Mouse (Mus musculus): ENCODE measurements around the gene Commd4. TPM values are rescaled to one million over a fixed set of nuclear protein-coding genes. Genes with fewer than 3 reads are reported as not detected.
A peak's percentile ranks its signal among the peaks of the same experiment; 100 is the strongest.
"Not testable (repeated sequence)": the region's sequence is repeated elsewhere in the genome, so short reads cannot be mapped to it uniquely, and the experiment has no call there.

Commd4 gene
- 181 and 201 TPM in 2 replicates for polyA plus RNA-seq (2015; fragmentation: Nextera tagmentation; extraction: Ambion mirVana)

DNA sequence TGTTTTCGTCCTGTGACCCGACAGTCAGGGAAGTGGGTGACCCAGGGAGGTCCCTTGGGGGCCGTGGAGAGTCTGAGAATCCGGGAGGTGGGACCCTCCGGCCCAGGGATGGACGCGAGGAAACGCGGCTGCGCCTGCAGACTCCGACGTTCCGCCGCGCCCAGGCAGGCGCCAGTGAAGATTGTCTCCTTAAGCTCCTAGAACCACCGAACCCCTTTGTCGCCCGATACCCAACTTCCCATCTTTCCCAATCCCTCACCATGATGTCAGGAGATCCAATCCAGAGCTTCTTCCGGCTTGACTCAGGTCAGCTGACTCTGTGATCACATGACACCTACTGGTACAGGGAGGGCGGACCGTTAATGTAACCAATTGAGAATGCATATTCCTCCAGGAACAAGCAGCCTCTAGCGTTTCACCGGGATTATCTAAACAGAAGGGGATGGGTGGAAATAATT is at the start of gene Commd4:
Gene Commd4 (minus strand): TSS at position 319 of the 458 bp plus-strand sequence.
- DNase-seq (ENCODE audit: low spot score), result peak; percentile 88

DNA sequence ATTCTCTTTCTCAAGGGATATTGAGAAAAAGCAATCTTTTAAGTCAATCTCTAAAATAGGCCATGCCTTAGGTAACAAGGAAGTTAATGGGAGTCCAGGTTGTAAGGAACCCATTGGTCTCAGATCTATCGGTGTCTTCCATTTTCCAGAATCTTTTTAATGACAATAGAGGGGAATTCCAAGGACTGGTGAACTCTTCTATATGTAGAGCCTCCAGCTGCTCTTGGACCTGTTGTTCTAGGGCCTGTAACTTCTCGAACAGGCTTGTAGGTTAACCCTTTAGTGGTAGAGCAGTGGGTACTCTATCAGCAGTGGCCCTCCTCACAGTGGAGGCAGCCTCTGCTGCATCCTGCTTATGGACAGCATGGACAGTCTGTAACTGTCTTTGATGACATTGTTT is 48.8 kb upstream of the Commd4 start:
- DNase-seq (ENCODE audit: low spot score), result no peak

DNA sequence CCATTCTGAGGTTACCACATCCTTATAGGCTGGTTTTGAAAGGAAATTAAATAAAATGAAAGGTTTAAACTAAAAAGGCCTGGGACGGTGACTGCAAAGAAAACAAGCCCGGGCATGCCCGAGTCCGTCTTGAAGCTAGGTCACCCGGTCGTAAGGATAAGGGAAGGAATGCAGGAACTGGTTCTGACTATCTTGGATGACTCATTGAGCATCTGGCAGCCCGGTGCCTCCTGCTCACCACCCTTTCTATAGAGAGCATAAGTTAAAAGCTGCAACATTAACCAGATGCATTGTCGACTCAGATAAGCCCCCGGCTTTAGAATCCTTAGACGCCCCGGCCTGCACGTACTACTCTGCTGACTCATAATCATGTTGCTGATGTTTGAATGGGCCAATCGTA is 45.4 kb upstream of the Commd4 start:
- not testable (repeated sequence) for DNase-seq (ENCODE audit: low spot score)

DNA sequence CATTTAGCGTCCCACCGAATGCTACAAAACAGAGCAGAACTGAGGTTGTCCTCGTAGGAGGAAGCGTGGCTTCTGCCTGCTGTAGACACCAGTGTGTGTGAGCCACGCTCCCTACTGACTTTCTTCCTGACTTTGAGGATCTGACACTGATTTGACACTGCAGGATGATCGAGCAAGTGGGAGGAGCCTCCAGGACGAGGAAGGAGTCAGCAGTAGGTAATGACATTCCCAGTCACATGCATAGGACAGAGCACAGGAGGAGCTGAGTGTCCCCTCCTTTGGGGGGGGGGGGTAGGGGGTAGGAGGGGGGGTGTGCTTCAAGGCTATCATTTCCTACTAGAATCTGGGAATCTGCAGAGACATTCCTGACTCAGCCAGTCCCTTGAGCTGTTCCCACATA is 44.9 kb upstream of the Commd4 start:
- no peak for DNase-seq (ENCODE audit: low spot score)

DNA sequence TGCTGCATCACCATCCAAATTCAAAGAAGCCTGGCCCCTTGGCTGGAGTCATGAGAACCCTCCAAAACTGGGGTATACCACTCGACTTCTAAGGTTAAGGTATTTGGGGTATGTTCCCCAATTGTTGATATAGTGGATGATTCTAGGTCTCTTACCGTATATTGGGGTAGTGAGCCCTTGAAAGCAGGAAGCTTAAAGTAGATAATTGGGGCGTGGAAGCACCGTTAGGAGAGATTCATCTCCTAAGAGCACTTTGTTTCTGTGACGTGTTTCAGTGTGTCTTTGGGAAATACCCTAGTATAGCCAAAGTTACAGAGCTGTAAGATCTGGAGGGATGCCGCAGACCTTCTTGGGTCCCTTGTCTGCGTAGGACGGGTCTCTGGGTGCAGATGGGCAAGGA is 39.3 kb upstream of the Commd4 start:
- no peak for DNase-seq (ENCODE audit: low spot score)

DNA sequence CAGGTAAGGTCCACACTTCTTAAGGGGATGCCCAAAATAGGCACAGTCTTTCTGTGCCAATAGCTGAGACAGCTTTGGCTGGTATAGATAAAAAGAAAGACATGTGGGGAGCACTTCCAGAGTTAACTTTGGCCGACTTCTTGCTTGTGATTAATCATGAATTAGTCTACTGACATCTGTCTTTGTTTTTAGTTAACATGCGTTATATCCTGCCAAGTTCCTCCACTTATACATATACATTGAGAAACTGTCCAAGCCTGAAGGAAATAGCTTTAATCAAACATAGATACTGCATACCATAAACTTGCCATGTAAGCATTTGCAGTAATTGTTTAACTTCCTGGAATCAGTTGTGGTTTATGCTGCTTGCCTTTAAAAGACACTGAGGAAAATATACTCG is 38.6 kb upstream of the Commd4 start:
- DNase-seq (ENCODE audit: low spot score), result no peak

DNA sequence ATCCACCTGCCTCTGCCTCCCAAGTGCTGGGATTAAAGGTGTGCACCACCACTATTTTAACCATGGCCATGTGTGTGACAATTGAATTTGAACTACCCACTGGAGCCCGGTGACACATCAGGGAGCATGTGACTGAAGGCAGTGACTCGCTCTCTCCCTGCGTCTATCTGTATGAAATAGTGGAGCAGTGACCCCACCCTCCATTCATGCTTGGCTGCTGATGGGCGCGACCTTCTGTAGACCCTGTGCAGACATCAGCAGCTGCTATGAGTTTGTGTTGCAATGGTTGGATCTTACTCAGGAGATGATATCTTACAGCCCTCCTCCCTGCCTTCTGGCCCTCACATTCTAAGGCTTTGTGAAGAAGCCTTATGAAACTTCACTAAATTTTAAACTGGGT is 10.3 kb upstream of the Commd4 start:
- DNase-seq (ENCODE audit: low spot score), result no peak

DNA sequence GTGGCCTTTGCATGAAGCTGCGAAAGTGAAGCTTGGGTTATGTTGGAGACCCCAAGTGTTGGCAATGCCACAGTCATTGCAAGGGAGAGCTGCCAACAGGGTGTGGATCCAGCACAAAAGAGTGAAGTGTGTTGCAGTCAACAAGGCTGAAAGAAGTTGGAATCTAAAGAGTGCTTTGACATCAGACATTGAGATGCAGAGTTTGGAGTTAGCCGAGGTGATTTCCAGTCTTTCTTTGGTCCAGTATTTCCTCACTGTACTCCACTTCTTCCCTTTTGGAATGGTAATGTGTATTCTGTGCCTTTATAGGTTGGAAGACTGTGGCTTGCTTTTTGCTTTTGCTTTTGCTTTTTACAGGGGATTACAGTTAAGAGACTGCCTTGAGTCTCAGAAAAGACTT is 8.0 kb upstream of the Commd4 start:
- no peak for DNase-seq (ENCODE audit: low spot score)

DNA sequence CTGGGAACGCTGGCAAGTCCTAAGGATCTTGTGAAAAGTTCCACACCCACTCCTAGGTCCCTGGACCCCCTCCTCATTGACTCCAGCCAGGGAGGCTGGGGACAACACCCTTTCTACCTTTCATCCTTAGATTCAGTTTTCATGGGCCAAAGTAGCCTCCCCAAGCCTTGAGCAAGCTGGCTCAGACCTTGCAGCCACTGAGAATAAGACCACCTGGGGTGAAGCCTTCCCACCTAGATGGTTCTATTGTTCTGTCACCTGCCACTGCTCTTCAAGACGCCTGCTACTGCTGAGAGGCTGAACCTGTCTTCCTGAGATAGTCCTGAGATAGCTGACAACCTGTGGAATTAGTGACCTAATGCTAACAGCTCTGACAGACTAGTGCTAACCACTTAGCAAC is 5.0 kb upstream of the Commd4 start:
- no peak for DNase-seq (ENCODE audit: low spot score)

DNA sequence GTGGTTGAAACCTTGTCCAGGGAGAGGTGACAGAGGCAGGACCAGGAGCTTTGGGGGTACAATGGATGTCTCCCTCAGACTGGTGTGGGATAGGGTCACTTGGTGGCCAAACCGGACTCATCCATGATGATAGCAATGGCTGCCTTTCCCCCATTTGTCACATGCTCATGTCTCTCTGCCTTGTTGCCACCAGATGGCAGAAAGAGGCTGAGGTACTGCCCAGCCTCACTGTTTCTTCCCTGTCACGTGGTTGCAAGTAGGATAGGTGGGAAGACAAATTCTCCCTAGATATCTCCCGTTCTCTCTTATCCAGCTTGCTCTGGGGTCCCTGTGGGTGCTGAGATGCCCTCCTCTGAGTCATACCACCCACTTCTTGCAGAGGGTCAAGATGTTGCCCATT is 4.4 kb upstream of the Commd4 start:
- no peak for DNase-seq (ENCODE audit: low spot score)

DNA sequence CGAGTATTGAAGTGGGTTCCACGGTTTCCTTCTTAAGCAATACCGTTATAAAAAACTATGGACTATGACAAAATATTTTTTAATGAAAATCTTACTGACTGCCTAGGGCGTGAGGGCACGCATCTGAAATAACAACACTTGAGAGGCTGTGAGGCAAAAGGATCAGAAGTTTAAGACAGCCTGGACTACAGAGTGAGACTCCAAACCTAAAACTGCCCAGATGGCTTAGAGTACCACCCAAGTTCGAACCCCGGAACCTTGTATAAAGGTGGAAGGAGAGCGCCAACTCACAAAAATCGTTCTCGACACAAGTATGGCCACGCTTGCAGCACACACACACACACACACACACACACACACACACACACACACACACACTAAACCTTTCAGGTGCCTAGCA is 375 bp upstream of the Commd4 start:
- DNase-seq (ENCODE audit: low spot score), result no peak

DNA sequence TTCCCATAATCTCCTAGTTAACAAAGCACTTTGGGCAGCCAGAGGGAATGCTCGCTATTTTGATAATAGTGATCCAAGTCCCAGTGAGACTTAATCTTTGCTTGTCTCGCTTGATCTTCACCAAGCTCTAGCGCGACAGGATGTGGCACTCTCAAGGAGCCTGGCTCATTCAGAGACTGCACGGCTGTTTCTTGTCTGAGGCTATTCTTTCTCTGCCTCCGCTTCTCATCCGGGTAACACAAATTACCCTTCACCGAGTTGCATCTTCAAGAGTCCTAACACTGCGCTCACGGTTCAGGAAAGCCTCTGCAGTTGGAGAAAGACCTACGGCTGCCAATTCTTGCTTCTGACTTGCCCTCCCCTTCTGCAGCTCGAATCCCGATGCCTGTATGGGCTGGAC is 632 bp downstream of the Commd4 start:
- DNase-seq (ENCODE audit: low spot score), result peak; percentile 74

DNA sequence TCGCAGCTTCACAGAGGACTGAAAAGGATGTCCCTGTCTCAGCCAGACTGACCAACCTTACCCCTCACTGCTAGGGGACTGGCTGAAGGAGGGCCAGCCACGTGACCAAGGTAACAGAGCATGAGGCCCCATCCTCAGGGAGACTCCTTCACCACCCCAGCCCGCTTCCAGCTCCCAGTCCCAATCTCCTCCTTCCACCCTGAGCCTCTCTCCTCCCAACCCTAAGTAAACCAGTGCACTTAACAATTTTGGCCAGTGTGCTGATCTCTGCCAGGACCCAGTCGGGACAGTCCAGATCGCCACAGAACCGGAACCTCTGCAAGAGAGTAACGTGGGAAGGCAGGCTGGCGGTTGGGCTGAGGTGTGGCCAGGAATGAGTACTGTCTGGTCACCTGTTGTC is 1.3 kb downstream of the Commd4 start:
- DNase-seq (ENCODE audit: low spot score), result no peak

DNA sequence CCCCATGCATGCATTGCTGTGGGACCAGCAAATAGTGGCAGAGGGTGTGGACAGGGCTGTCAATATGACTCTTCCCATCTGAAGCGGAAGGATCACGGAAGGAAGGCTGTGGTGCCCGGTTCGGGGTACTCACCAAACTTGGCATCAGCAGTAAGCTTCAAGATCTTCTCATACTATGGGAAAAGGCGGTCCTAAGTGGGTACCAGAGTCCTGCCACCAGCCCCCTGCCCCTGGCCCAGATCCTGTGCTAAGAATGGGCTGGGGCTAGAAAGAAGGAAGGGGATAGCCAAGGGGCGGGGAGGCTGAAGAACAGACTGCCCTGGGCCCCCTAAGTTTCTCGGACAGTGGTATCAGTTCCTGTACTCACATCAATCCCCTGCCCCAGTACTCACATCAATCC is 1.7 kb downstream of the Commd4 start:
- DNase-seq (ENCODE audit: low spot score), result no peak

DNA sequence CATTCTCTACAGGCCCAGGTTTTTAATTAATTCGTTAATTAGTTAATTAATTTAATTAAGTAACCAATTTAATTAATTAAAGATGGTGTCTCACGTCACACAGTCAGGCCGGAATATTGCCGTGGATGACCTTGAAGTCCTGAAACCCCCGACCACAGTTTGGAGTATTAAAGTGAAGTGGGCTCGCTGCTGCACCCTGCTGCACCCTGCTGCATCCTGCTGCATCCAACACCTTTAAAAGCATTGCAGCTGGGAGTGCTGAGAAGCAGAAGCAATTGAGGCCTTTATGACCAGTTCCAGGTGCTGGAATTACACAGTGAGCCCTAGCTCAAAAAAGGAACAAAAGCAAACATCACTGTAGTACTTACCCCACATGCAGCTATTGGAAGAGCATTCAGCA is 5.8 kb downstream of the Commd4 start:
- no peak for DNase-seq (ENCODE audit: low spot score)

DNA sequence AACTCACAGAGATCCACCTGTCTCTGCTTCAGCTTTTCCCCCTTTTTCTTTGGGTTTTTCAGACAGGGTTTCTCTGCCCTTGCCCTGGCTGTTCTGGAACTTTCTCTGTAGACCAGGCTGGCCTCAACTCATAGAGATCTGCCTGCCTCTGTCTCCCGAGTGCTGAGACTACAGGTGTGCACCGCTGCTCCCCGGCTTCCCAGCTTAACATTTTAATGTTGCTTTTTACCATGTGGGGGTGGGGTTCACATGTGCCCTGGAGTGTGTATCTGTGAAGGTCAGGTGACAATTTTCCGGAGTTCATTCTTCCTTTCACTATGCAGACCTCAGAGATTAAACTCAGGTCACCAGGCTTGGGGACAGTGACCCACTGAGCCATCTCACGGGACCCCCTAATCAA is 7.9 kb downstream of the Commd4 start:
- no peak for DNase-seq (ENCODE audit: low spot score)

DNA sequence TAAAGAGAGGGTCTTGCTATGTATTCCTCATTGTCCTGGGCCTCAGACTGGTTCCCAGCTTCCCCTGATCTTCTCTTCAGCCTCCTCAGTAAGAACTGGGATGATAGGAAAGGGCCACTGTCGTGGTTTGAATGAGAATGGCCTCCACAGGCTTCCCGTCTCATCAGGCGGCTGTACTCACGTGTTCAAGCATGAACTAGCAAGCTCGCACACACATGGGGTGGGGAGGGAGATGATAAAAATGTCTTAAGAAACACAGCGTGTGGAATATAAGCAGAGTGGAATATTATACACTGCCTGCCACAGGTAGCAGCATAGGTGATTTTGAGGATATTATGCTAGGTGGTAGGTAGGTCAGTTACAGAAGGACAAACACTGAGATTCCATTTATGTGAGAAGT is 9.1 kb downstream of the Commd4 start:
- DNase-seq (ENCODE audit: low spot score), result peak; percentile 12

DNA sequence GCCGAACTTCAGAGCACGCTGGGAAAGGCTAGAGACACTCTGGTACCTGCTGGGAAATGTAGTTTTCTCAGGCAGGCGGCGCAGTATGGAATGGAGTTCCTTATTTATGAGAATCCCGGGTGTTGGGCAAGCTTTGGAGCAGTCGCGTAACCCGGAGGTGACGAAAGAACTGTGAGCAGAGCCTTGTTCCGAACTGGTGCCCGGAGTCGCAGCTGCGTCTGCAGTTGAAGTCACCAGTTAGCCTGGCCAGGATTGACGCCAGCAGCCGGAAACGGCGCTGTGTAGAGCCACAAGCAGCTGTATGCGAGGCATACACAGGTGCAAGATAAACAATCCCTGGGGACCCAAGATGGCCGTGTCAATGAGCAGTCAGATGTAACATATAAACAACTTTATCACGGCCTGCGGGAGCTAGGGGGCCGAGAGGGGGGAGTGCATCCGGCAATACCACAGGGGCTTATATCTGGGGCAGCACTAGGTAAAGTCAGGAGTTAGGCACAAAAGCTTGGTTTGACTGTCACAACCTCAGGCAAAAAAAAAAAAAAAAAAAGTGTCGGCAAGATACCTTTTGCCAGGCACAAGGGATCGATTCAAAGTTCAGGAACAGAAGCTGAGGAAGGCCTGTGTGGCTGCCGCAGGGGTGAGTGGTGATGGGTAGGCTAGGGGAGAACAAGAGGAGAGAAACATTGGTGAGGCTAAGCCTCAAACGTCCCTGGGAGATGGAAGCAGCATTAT is 9.8 kb downstream of the Commd4 start, which contains the start of gene Neil1:
Gene Neil1 (minus strand): TSS at position 162 of the 735 bp plus-strand sequence.
- peak; percentile 94 for DNase-seq (ENCODE audit: low spot score)

DNA sequence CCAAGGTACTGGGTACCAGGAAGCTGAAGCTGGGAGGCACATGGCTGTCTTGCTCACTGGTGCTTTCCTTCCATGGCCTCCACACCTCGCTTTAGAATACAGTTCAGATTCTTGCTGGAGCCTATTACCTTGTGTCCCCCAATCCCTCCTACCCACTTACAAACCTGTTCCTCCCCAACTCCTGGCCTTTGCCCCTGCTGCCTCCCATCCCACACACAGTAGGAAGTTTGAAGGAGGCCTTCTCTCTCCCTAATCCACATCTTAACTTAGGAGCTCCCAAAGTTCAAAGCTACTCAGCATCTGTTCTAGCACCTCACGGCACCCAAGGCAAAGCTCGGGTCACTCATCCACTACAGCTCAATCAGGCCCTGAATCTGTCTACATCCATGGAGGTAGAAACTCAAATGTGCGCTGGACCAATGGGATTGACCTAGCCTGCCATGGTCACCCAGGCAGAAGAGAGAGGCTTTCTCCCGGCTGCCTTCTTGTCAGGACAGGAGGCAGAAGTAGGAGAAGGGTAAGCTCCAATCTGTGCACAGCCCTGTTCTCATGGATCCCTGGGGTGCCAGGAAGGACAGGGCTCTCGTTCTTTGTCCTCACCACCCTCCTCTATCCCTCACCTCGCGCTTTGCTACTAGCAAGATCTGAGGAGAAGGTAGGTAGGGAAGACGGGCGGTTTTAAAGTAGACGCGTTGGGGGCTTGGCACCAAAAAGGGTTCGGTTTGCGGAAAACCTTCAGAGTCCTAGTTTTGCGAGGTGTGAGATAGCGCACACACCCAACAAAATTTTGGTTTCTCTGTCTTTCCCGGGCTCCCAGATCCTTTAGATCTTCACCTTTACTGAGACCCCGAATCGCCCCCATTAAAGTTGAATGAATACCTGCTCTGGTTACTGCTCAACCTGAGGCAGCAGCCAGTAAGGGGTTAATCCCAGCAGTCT is 10.7 kb downstream of the Commd4 start:
- no peak for DNase-seq (ENCODE audit: low spot score)

DNA sequence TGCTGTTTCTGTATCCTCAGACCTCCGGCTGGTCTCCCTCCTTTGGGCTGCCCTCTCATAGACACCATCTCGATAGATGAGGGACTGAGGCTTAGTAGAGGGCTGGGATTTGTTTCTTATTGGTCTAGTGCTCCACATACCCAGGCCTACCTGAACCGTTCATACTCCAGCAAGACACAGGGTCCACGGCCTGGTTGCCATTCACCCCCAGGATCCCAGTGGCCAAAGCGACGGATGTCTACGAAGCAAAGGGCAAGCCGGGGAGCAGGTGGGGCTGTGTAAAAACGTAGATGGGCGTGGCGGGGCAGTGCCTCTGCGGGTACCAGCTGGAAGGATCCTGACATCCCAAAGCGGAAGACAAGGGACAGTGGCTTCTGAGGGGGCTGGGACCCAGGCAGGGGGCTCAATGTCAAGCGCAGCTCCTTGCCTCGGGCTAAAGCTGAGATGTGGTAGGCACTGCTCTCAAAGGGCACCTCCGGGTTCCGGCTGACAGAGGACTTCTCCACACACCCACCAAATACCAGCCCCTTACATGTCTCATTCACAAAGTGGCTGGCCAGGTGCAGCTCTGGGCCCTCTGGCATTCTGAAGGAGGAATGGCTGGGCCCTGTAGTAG is 11.6 kb downstream of the Commd4 start:
- DNase-seq (ENCODE audit: low spot score), result no peak

DNA sequence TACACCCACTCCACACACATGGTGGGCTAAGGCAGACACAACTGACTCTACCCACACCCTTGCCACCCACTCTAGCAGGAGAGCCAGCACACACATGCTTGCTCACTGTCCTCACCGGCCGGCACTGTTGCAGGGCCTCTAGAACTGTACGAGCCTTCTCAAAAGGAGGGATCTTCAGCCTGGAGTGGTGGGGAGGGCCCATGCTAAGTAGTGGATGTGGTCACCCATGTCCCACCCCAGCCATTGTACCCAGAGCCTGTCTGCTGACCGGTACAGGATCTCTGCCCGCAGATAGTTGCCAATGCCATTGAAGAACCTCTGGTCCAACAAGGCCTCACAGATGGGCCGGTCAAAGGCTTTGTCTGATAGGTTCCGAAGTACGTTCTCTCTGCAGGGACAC is 13.3 kb downstream of the Commd4 start:
- no peak for DNase-seq (ENCODE audit: low spot score)

DNA sequence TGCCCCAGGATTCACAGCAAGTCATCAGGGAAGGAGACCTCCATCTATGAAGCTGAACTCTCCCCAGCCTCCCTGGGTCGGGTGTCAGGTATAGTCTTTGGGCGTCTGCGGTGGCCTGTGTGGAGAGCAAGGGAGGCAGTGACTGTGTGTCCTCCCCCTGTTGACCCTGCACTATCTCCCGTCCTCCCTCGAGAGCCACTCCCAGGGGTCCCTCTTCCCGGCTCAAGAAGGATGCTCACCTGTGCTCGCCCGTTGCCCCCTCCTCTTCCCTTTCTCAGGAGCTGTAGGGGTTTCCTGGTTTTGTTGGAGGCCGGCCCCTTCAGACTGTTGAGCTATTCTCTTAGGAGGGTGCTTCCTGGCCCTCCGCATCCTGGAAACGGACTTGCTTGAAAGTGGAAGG is 14.9 kb downstream of the Commd4 start:
- DNase-seq (ENCODE audit: low spot score), result no peak
